Mouse (Mus musculus) kidney, embryonic 15.5 days (tissue): Measurements from ENCODE around the gene Vrk3. TPM values are rescaled to one million over a fixed set of nuclear protein-coding genes. Genes with fewer than 3 reads are reported as not detected.
A peak's percentile ranks its signal among the peaks of the same experiment; 100 is the strongest.
"Not testable (repeated sequence)": the region's sequence is repeated elsewhere in the genome, so short reads cannot be mapped to it uniquely, and the experiment has no call there.

Experiments used
- ATAC-seq: fragments of 200-750 bp; cut with Nextera tagmentation; replicated peaks from 2 replicates; pipeline ENCODE4 v1.8.0; 2017; ENCODE audit warnings: moderate TSS enrichment; ENCODE audit not compliant: low FRiP score
- H3K27ac ChIP-seq: fragments of 300-500 bp; sonication (generic); 2 replicates; pipeline ENCODE4 v1.5.1; 2015; ENCODE audit warnings: mild to moderate bottlenecking, inconsistent platforms
- H3K27me3 ChIP-seq: fragments of 300-500 bp; sonication (generic); 2 replicates; pipeline ENCODE4 v1.6.1; 2015; ENCODE audit warnings: inconsistent platforms
- H3K36me3 ChIP-seq: fragments of 300-500 bp; sonication (generic); 2 replicates; pipeline ENCODE4 v1.6.1; 2015; ENCODE audit warnings: inconsistent platforms
- H3K4me1 ChIP-seq: fragments of 300-500 bp; sonication (generic); 2 replicates; pipeline ENCODE4 v1.6.1; 2015; ENCODE audit warnings: inconsistent platforms
- H3K4me2 ChIP-seq: fragments of 300-500 bp; sonication (generic); 2 replicates; pipeline ENCODE4 v1.6.1; 2015; ENCODE audit warnings: moderate library complexity, mild to moderate bottlenecking, inconsistent platforms
- H3K4me3 ChIP-seq: fragments of 300-500 bp; sonication (generic); replicated peaks from 2 replicates; pipeline ENCODE4 v1.5.1; 2015; ENCODE audit warnings: mild to moderate bottlenecking, inconsistent platforms
- H3K9ac ChIP-seq: fragments of 300-500 bp; sonication (generic); 2 replicates; pipeline ENCODE4 v1.6.1; 2015; ENCODE audit warnings: mild to moderate bottlenecking, inconsistent platforms
- H3K9me3 ChIP-seq: fragments of 300-500 bp; sonication (generic); replicated peaks from 2 replicates; pipeline ENCODE4 v1.6.1; 2016; ENCODE audit warnings: inconsistent platforms
- WGBS: fragments of 180-500 bp; shearing (Covaris S2); methylation state at CpG from one replicate; pipeline ENCODE4 v1.1.7; 2015; ENCODE audit warnings: mixed read lengths; 5-methylcytosine and 5-hydroxymethylcytosine counted together
- polyA plus RNA-seq: library from polyadenylated mRNA; unstranded; fragments of >200 nt; fragmentation: Nextera tagmentation; extraction: Ambion mirVana; gene quantifications from 2 replicates; pipeline ENCODE4 v1.2.1, GENCODE M21; 2015

Vrk3 gene
- polyA plus RNA-seq = 42.7 and 47.8 TPM in 2 replicates

DNA sequence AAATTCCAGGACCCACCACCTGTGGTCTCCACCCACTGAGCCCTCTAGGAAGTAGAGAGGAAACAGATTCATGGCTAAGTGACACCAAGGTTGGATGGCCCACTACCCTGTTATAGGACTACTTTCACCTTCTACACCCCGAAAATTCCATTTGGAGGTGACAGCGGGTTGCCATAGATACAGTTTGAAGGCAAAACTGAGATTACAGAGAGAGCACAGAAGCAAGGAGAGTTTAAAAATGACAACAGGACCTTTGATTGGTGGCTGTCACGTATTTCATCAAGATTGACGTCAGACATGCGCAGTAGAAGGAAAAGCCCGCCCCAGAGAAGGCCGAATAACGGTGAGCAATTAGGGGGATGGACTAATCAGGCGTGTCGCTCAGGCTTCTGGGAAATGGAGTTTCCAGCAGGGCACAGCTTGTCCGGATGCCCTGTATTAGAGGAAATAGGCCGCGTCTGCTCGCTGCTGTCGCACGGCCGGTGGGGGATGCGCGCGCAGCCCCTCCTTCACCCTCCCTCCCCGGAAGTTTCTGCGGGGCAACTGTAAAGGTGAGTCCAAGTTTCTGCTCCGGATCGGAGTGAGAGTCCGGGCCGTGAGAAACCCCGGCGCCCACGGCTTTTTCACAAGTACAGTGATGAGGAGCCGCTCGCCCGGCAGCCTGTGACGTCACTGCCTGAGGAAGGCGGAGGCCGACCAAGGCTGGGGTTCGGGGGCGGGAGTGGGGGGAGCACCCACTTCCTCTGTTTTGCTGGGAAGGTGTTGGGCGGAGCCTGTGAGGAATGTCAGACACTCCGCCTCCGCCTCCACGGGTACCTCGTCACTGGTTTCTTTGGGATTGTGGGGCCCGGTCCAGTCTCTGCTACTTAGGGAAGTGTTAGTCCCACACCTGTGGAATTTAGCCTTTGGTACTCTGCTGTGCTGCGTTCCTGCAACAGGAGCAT lies at the start of gene Vrk3:
Vrk3 (plus strand) TSS at position 313 of the 944 bp plus-strand sequence.
- peaks cover 15% of the 10 kb centered on the region for H3K36me3 ChIP-seq
- peak within 1 kb of the TSS; percentile 66 for H3K9ac ChIP-seq
- ATAC-seq = peak; percentile 98
- peak within 1 kb of the TSS; percentile 95 for H3K27ac ChIP-seq
- H3K4me2 ChIP-seq = peak within 1 kb of the TSS; percentile 88
- no peaks in the 10 kb centered on the region for H3K9me3 ChIP-seq
- under 1% methylated on average over 44 of the region's 44 CpGs for WGBS
- H3K4me3 ChIP-seq = peak within 1 kb of the TSS; percentile 73
- no peaks in the 10 kb centered on the region for H3K27me3 ChIP-seq
- peaks cover 26% of the 10 kb centered on the region for H3K4me1 ChIP-seq

GRCm38 (mm10) chr7:44701921-44702320 lies 46.3 kb upstream of the Vrk3 start:
- WGBS = 7% methylated on average over 6 of the region's 6 CpGs
- no peak for ATAC-seq
- no peaks in the 10 kb centered on the region for H3K27me3 ChIP-seq
- 0 out of 2 replicates have a peak, but pooled peaks cover 6% of the 10 kb centered on the region for H3K9me3 ChIP-seq
- peaks cover 8% of the 10 kb centered on the region for H3K4me1 ChIP-seq
- no peaks in the 10 kb centered on the region for H3K36me3 ChIP-seq
- H3K27ac ChIP-seq = no peak overlapping the region
- 0 out of 2 replicates have a peak overlapping the region, but pooled peaks have one; percentile 10 for H3K9ac ChIP-seq
- no peak overlapping the region for H3K4me3 ChIP-seq
- H3K4me2 ChIP-seq = no peak overlapping the region

DNA sequence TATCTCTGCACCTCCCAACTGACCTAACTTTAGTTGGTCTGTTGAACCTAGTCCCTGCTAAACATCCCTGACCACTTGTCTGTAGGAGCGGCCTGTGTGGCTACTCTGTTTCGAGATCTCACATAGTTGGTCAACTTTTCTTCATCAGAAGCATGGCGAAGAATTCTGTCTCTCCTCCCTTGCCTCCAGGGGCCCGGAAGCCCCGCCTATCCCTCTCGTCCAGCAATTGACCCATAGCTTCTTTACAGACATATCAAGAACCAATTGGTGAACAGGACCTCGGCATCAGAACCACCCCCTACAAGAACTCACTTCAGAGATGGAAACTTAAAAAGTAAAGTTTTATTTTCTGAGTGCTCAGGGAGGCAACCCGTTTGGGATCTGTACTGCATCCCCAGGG lies 45.2 kb upstream of the Vrk3 start:
- Histone ChIP-seq H3K36me3 (no peaks in the 10 kb centered on the region), H3K9me3 (0 out of 2 replicates have a peak, but pooled peaks cover 6% of the 10 kb centered on the region), H3K27ac (no peak overlapping the region), H3K4me1 (no peaks in the 10 kb centered on the region), H3K4me3 (no peak overlapping the region), H3K27me3 (no peaks in the 10 kb centered on the region), H3K9ac (no peak overlapping the region), H3K4me2 (no peak overlapping the region)
- ATAC-seq = no peak
- WGBS = 78% methylated on average over 8 of the region's 8 CpGs

GRCm38 (mm10) chr7:44704363-44704762 lies 43.9 kb upstream of the Vrk3 start:
- no peak overlapping the region for H3K9ac ChIP-seq
- no peak overlapping the region for H3K27ac ChIP-seq
- no peaks in the 10 kb centered on the region for H3K27me3 ChIP-seq
- ATAC-seq = no peak
- 57% methylated on average over 3 of the region's 3 CpGs for WGBS
- H3K4me3 ChIP-seq = no peak overlapping the region
- H3K36me3 ChIP-seq = no peaks in the 10 kb centered on the region
- 0 out of 2 replicates have a peak, but pooled peaks cover 6% of the 10 kb centered on the region for H3K9me3 ChIP-seq
- H3K4me1 ChIP-seq = no peaks in the 10 kb centered on the region
- H3K4me2 ChIP-seq = no peak overlapping the region

DNA sequence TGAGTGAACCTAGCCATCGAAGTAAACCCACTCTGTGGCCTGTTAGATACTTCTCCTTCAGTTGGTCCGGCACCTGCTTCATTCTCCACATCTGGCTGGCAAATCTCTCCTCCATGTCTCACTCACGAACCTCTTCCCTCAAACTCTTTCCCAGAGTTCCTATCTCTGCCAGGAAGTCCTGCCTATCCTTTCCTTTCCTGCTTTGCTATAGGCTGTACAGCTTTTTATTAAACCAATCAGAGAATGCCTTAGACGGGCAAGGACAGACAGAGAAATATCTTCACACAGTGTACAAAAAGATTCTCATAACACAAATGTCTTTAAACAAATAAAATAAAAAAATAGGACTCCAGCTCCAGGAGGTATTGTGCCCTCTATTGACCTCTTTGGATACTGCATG lies 43.1 kb upstream of the Vrk3 start:
- Histone ChIP-seq H3K4me3 (no peak overlapping the region), H3K4me2 (no peak overlapping the region), H3K27ac (no peak overlapping the region), H3K36me3 (no peaks in the 10 kb centered on the region), H3K9me3 (0 out of 2 replicates have a peak, but pooled peaks cover 6% of the 10 kb centered on the region), H3K27me3 (no peaks in the 10 kb centered on the region), H3K9ac (no peak overlapping the region), H3K4me1 (no peaks in the 10 kb centered on the region)
- 92% methylated on average over 4 of the region's 4 CpGs for WGBS
- no peak for ATAC-seq

DNA sequence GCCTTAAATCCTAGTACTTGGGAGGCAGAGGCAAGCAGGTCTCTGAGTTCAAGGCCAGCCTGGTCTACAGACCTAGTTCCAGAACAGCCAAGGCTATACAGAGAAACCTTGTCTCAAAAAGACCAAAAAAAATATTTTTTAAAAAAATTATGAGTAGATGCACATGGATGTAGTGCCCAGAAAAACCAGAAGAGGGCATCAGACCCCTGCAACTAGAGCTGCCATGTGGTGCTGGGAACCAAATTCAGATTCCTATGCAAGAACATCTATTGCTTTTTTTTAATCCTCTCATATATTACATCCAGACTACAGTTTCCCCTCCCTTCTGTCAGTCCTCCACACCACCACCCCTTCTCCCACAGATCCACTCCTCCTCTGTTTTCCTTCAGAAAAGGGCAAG lies 41.9 kb upstream of the Vrk3 start:
- no peaks in the 10 kb centered on the region for H3K36me3 ChIP-seq
- H3K4me1 ChIP-seq = no peaks in the 10 kb centered on the region
- H3K27ac ChIP-seq = no peak overlapping the region
- no peaks in the 10 kb centered on the region for H3K27me3 ChIP-seq
- H3K4me2 ChIP-seq = no peak overlapping the region
- no peak overlapping the region for H3K9ac ChIP-seq
- ATAC-seq = no peak
- no peak overlapping the region for H3K4me3 ChIP-seq
- H3K9me3 ChIP-seq = 0 out of 2 replicates have a peak, but pooled peaks cover 6% of the 10 kb centered on the region

DNA sequence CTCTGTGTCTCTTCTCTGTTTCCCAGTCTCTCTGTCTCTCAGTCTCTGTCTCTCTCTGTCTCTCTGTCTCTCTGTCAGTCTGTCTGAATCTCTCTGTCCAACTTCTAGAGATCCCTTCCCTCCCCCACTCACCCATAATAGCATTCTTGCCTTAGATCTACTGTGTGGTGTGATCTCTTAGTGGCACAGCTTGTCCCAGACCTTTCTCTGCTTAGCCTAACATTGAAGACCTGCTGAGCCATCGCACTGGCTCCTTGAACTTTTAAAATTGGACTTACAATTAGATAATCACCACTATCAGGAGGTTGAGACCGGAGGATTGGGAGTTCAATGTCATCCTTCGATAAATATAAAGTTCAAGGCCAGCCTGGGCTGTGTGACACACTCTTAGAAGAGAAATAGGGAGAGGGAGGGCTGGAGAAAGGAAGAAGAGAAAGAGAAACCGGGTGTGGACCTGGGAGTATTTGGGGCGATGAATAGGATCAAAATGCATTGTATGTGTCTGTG lies 41.0 kb upstream of the Vrk3 start:
- H3K36me3 ChIP-seq = no peaks in the 10 kb centered on the region
- no peak overlapping the region for H3K9ac ChIP-seq
- H3K27me3 ChIP-seq = no peaks in the 10 kb centered on the region
- H3K4me2 ChIP-seq = no peak overlapping the region
- no peak overlapping the region for H3K4me3 ChIP-seq
- 87% methylated on average over 5 of the region's 5 CpGs for WGBS
- H3K9me3 ChIP-seq = 0 out of 2 replicates have a peak, but pooled peaks cover 6% of the 10 kb centered on the region
- ATAC-seq = no peak
- H3K27ac ChIP-seq = no peak overlapping the region
- H3K4me1 ChIP-seq = no peaks in the 10 kb centered on the region

- WGBS = 78% methylated on average over 6 of the region's 6 CpGs
- H3K9me3 ChIP-seq, H3K27me3 ChIP-seq, ATAC-seq, H3K9ac ChIP-seq, H3K36me3 ChIP-seq, H3K4me1 ChIP-seq, H3K27ac ChIP-seq, H3K4me2 ChIP-seq, H3K4me3 ChIP-seq: not testable (repeated sequence)
These were observed 40.1 kb upstream of the Vrk3 start for GRCm38 (mm10) chr7:44708093-44708492.

GRCm38 (mm10) chr7:44708574-44708973 lies 39.6 kb upstream of the Vrk3 start, which contains the start of gene Izumo2:
Gene Izumo2 (plus strand): TSS chr7:44708742.
- ATAC-seq = no peak
- no peaks in the 10 kb centered on the region for H3K27me3 ChIP-seq
- H3K4me1 ChIP-seq = no peaks in the 10 kb centered on the region
- no peaks in the 10 kb centered on the region for H3K36me3 ChIP-seq
- 0 out of 2 replicates have a peak, but pooled peaks cover 6% of the 10 kb centered on the region for H3K9me3 ChIP-seq
- 71% methylated on average over 14 of the region's 14 CpGs for WGBS
- H3K4me2 ChIP-seq = no peak within 1 kb of the TSS
- H3K9ac ChIP-seq = no peak within 1 kb of the TSS
- H3K4me3 ChIP-seq = no peak within 1 kb of the TSS
- no peak within 1 kb of the TSS for H3K27ac ChIP-seq

DNA sequence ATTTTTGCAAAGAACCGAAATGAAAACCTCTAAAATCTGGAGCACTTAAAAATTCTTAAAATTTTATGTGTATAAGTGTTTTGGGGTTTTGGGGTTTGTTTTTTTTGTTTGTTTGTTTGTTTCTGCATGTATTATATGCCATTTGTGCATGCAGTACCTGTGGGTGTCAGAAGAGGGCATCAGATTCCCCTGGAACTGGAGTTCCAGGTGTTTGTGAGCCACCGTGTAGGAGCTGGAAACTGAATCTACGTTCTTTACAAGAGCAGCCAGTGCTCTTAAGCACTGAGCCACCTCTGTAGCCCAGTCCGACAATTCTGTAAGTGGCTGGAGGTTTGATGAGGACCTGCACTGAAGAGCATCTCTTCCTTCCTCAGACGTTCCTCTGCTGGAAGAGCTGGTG lies 38.3 kb upstream of the Vrk3 start:
- Histone ChIP-seq H3K27me3 (no peaks in the 10 kb centered on the region), H3K27ac (no peak overlapping the region), H3K9ac (no peak overlapping the region), H3K4me1 (no peaks in the 10 kb centered on the region), H3K36me3 (no peaks in the 10 kb centered on the region), H3K4me3 (no peak overlapping the region), H3K4me2 (no peak overlapping the region), H3K9me3 (0 out of 2 replicates have a peak, but pooled peaks cover 2% of the 10 kb centered on the region)
- 87% methylated on average over 5 of the region's 5 CpGs for WGBS
- ATAC-seq = no peak

DNA sequence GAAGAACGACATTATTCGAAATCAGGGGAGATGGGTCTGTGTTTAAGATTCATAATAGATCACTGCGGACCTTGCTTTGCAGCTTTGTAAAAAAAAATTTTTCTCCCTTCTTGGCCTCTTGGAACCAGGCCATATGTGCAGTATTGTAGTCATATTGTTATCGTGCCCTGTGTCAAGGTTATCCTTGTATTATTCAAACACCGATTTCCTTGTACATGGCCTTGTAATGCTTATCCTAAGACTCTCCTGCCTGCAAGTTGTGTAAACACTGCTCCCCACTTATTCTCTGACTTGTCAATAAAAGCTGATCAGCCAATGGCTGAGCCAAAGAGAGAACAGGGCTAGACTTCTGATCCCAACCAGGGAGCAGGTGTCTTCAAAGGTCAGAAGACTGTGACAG lies 26.2 kb upstream of the Vrk3 start:
- Histone ChIP-seq H3K9me3 (no peaks in the 10 kb centered on the region), H3K27me3 (no peaks in the 10 kb centered on the region), H3K4me1 (no peaks in the 10 kb centered on the region), H3K27ac (no peak overlapping the region), H3K36me3 (no peaks in the 10 kb centered on the region), H3K4me2 (no peak overlapping the region), H3K9ac (no peak overlapping the region), H3K4me3 (no peak overlapping the region)
- 84% methylated on average over 5 of the region's 5 CpGs for WGBS
- ATAC-seq = no peak

DNA sequence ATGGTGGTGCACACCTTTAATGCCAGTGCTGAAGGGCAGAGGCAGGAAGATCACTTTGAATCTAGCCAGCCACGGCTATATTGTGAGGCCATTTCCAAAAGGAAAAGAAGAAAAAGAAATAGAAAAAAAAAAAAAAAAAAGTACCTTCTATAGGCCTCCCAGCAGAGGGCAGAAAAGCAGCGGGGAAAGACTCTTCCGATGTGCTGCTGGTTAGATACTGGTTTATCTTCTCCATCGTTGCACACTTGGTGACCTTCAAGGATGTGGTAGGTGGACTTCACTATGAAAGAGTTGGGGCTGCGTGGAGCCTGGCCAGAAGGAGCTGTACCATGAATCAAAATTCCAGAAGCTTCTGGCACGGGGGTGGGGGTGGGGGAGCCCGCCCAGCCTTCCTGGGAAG lies 23.9 kb upstream of the Vrk3 start:
- H3K27ac ChIP-seq = no peak overlapping the region
- no peaks in the 10 kb centered on the region; the same call in 1 of the 2 replicates for H3K9me3 ChIP-seq
- H3K4me2 ChIP-seq = no peak overlapping the region
- 24% methylated on average over 7 of the region's 7 CpGs for WGBS
- no peak overlapping the region for H3K4me3 ChIP-seq
- no peaks in the 10 kb centered on the region for H3K36me3 ChIP-seq
- H3K9ac ChIP-seq = no peak overlapping the region
- H3K4me1 ChIP-seq = no peaks in the 10 kb centered on the region
- no peaks in the 10 kb centered on the region for H3K27me3 ChIP-seq
- ATAC-seq = no peak
